Mouse (Mus musculus): ENCODE data around the gene Bag3. TPM values are rescaled to one million over a fixed set of nuclear protein-coding genes. Genes with fewer than 3 reads are reported as not detected.

Bag3 gene
- total RNA-seq (2014; rRNA removed; ENCODE audit: low replicate concordance) (60.3 and 75.3 TPM in 2 replicates), polyA plus RNA-seq (2015; fragmentation: Nextera tagmentation; extraction: Ambion mirVana) (43.8 and 46.3 TPM in 2 replicates)

DNA sequence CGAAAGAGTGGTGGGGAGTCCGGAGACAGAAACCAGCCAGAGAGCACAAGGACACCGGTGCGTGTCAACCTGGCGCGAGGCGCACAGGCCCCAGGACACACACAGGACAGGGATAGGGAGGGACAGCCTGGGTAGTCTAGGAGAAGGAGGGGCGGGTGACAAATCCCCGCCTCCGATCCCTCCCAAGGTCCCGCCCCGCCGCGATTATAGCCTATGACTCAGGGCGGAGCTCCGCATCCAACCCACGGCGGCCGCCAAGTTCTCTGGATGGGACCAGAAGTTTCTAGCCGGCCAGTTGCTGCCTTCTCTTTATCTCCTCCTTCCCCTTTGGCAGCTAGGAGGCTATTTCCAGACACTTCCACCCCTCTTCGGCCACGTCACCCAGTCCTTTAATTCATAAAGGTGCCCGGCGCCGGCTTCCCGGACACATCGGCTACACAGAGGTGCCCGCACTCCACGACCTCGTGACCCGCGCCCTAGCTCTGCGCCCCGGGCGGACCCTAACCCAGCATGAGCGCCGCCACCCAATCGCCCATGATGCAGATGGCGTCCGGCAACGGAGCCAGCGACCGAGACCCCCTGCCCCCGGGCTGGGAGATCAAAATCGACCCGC lies at the start of gene Bag3:
Gene Bag3, plus strand, starts transcription at position 268 of the 613 bp plus-strand sequence.
- H3K27me3 ChIP-seq (ENCODE audit: control insufficient read depth, insufficient read depth, low read length), result no peaks in the 10 kb centered on the region
- H3K36me3 ChIP-seq (replicated peaks; ENCODE audit: control insufficient read depth, insufficient read depth, low read length), result no peaks in the 10 kb centered on the region
- DNase-seq (ENCODE audit: low spot score), result peak; percentile 98
- peak within 1 kb of the TSS; percentile 100 for H3K27ac ChIP-seq (ENCODE audit: low read depth)
- H3K9me3 ChIP-seq (replicated peaks; ENCODE audit: control insufficient read depth, low read length), result no peaks in the 10 kb centered on the region
- peak within 1 kb of the TSS; percentile 94 for H3K9ac ChIP-seq (replicated peaks; ENCODE audit: low read depth, low read length)
- H3K4me2 ChIP-seq (ENCODE audit: low read depth, low read length), result peak within 1 kb of the TSS; percentile 71
- peak within 1 kb of the TSS; percentile 87 for H3K4me3 ChIP-seq (ENCODE audit: low read depth, low read length)
- peak; percentile 95 for ATAC-seq (ENCODE audit: insufficient read depth, low read depth)
- under 1% methylated on average over 45 of the region's 46 CpGs for WGBS
- peaks cover 22% of the 10 kb centered on the region; the same call in 1 of the 2 replicates for H3K4me1 ChIP-seq (ENCODE audit: control insufficient read depth, insufficient read depth)
- TF ChIP-seq CTCF (IDR thresholded peaks at IDR 0.05; ENCODE audit: low read depth), result no peak; the same call in 1 of the 2 replicates
- TF ChIP-seq EP300 (IDR thresholded peaks at IDR 0.05; ENCODE audit: low read depth), result peak; percentile 9; the same call in 1 of the 2 replicates

DNA sequence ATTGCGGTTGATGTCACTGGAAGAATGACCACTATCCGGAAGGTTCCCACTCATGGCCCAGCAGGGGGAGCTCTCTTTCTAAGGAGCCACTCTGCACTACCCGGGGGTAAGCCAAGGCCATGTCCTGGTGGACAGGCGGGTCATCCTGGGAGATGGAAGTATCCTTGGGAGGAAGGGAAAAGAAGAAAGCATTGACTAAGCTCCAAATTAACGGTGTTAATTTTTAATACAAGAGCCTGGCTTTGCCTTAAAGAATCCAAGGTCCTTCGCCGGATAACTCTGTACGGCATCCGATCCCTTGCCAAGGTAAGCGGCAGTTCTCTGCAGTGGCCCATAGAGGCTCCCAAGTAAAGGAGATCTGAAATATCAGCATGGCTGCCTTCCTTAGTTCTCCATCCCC lies 49.1 kb upstream of the Bag3 start:
- H3K27me3 ChIP-seq (ENCODE audit: control insufficient read depth, insufficient read depth, low read length), result no peaks in the 10 kb centered on the region
- H3K4me1 ChIP-seq (ENCODE audit: control insufficient read depth, insufficient read depth), result no peaks in the 10 kb centered on the region
- DNase-seq (ENCODE audit: low spot score), result peak; percentile 80
- 34% methylated on average over 10 of the region's 10 CpGs for WGBS
- H3K9me3 ChIP-seq (replicated peaks; ENCODE audit: control insufficient read depth, low read length), result 0 out of 2 replicates have a peak, but pooled peaks cover 13% of the 10 kb centered on the region
- peak; percentile 92 for ATAC-seq (ENCODE audit: insufficient read depth, low read depth)
- H3K36me3 ChIP-seq (replicated peaks; ENCODE audit: control insufficient read depth, insufficient read depth, low read length), result no peaks in the 10 kb centered on the region
- no peak overlapping the region for H3K27ac ChIP-seq (ENCODE audit: low read depth)
- H3K4me2 ChIP-seq (ENCODE audit: low read depth, low read length), result peak overlapping the region; percentile 50; the same call in 1 of the 2 replicates
- no peak overlapping the region; the same call in 1 of the 2 replicates for H3K4me3 ChIP-seq (ENCODE audit: low read depth, low read length)
- no peak overlapping the region for H3K9ac ChIP-seq (replicated peaks; ENCODE audit: low read depth, low read length)
- TF ChIP-seq EP300 (IDR thresholded peaks at IDR 0.05; ENCODE audit: low read depth), result no peak
- peak; percentile 77 for TF ChIP-seq CTCF (IDR thresholded peaks at IDR 0.05; ENCODE audit: low read depth)

DNA sequence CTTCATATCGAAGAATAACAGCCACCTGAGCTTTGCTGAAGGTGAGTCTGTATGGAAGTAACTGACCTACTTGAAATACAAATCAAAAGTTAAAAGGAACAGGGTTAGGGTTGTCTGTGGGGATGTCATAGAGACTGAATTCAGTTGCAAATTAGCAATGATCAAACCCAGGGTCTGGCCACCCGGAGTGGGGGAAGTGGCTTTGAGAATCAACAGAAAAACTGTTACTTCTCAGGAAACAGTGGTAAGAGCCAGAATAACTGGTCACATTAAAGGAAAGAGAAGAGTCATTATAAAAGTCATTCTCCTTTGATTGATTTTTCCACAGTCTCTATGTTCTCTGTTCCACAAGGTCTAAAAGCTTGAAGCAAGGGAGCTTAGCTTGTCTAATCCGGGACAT lies 34.4 kb upstream of the Bag3 start:
- no peak for ATAC-seq (ENCODE audit: insufficient read depth, low read depth)
- TF ChIP-seq EP300 (IDR thresholded peaks at IDR 0.05; ENCODE audit: low read depth) (no peak), CTCF (IDR thresholded peaks at IDR 0.05; ENCODE audit: low read depth) (no peak)

DNA sequence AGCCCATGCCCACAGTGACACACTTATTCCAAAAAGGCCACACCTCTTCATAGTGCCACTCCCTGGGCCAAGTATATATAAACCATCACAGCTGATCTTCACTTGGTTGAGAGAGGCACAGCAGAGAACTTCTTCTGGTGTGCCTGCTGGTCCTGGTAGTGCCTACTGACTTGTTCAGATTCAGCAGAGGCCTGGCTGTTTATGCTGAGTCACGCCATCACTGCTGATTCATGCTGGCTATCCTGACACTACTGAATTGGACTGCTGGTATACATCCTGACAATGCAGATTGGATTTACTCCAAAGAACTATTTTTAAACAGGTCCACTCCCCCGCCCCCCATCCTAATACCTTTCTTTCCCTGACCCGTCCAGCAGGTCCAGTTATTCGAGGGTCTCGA lies 28.9 kb upstream of the Bag3 start:
- no peak for TF ChIP-seq EP300 (IDR thresholded peaks at IDR 0.05; ENCODE audit: low read depth)
- TF ChIP-seq CTCF (IDR thresholded peaks at IDR 0.05; ENCODE audit: low read depth), result no peak
- 81% methylated on average over 5 of the region's 5 CpGs for whole genome bisulfite sequencing
- no peak overlapping the region for H3K4me2 ChIP-seq (ENCODE audit: low read depth, low read length)
- no peaks in the 10 kb centered on the region for H3K4me1 ChIP-seq (ENCODE audit: control insufficient read depth, insufficient read depth)
- no peak overlapping the region for H3K27ac ChIP-seq (ENCODE audit: low read depth)
- no peak overlapping the region for H3K9ac ChIP-seq (replicated peaks; ENCODE audit: low read depth, low read length)
- ATAC-seq (ENCODE audit: insufficient read depth, low read depth), result no peak
- H3K9me3 ChIP-seq (replicated peaks; ENCODE audit: control insufficient read depth, low read length), result no peaks in the 10 kb centered on the region
- no peaks in the 10 kb centered on the region for H3K27me3 ChIP-seq (ENCODE audit: control insufficient read depth, insufficient read depth, low read length)
- no peak overlapping the region for H3K4me3 ChIP-seq (ENCODE audit: low read depth, low read length)
- H3K36me3 ChIP-seq (replicated peaks; ENCODE audit: control insufficient read depth, insufficient read depth, low read length), result no peaks in the 10 kb centered on the region
- DNase-seq (ENCODE audit: low spot score), result no peak

More for the DNA sequence above, 34.4 kb upstream of the Bag3 start:
- 87% methylated on average over 3 of the region's 3 CpGs for WGBS
- no peak overlapping the region for H3K9ac ChIP-seq (replicated peaks; ENCODE audit: low read depth, low read length)
- no peaks in the 10 kb centered on the region for H3K4me1 ChIP-seq (ENCODE audit: control insufficient read depth, insufficient read depth)
- no peaks in the 10 kb centered on the region for H3K27me3 ChIP-seq (ENCODE audit: control insufficient read depth, insufficient read depth, low read length)
- H3K9me3 ChIP-seq (replicated peaks; ENCODE audit: control insufficient read depth, low read length), result peaks cover 29% of the 10 kb centered on the region
- no peak for DNase-seq (ENCODE audit: low spot score)
- H3K27ac ChIP-seq (ENCODE audit: low read depth), result no peak overlapping the region
- no peak overlapping the region for H3K4me2 ChIP-seq (ENCODE audit: low read depth, low read length)
- H3K36me3 ChIP-seq (replicated peaks; ENCODE audit: control insufficient read depth, insufficient read depth, low read length), result no peaks in the 10 kb centered on the region
- H3K4me3 ChIP-seq (ENCODE audit: low read depth, low read length), result no peak overlapping the region

DNA sequence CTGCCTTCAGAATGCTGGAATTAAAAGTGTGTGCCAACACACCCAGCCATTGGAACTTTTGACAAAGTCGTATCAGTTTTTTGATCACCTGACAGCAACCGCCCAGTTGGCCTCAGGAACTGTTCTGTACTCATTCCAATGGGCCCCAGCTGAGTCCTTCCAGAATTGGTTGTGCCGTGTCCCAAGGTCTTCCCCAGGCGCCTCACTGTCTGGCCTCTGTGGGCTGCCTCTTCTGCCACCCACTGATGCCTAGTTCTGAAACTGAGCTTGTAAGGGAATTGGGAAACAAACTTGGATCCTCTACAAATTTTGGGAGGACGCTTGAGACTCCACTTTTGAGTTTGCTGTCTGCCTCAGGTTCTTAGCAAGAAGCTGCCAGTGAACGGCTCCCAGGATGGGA lies 23.6 kb upstream of the Bag3 start:
- Histone ChIP-seq H3K27me3 (ENCODE audit: control insufficient read depth, insufficient read depth, low read length) (no peaks in the 10 kb centered on the region), H3K27ac (ENCODE audit: low read depth) (peak overlapping the region; percentile 46; the same call in 1 of the 2 replicates), H3K4me3 (ENCODE audit: low read depth, low read length) (no peak overlapping the region), H3K9me3 (replicated peaks; ENCODE audit: control insufficient read depth, low read length) (no peaks in the 10 kb centered on the region), H3K9ac (replicated peaks; ENCODE audit: low read depth, low read length) (no peak overlapping the region), H3K36me3 (replicated peaks; ENCODE audit: control insufficient read depth, insufficient read depth, low read length) (no peaks in the 10 kb centered on the region), H3K4me1 (ENCODE audit: control insufficient read depth, insufficient read depth) (peaks cover 5% of the 10 kb centered on the region; the same call in 1 of the 2 replicates), H3K4me2 (ENCODE audit: low read depth, low read length) (no peak overlapping the region)
- 61% methylated on average over 6 of the region's 6 CpGs for WGBS
- no peak for TF ChIP-seq CTCF (IDR thresholded peaks at IDR 0.05; ENCODE audit: low read depth)
- TF ChIP-seq EP300 (IDR thresholded peaks at IDR 0.05; ENCODE audit: low read depth), result no peak
- ATAC-seq (ENCODE audit: insufficient read depth, low read depth), result no peak
- no peak for DNase-seq (ENCODE audit: low spot score)

All from heart, postnatal 0 days (tissue).